Mouse (Mus musculus): Measurements from ENCODE around the gene Ell3.

DNA sequence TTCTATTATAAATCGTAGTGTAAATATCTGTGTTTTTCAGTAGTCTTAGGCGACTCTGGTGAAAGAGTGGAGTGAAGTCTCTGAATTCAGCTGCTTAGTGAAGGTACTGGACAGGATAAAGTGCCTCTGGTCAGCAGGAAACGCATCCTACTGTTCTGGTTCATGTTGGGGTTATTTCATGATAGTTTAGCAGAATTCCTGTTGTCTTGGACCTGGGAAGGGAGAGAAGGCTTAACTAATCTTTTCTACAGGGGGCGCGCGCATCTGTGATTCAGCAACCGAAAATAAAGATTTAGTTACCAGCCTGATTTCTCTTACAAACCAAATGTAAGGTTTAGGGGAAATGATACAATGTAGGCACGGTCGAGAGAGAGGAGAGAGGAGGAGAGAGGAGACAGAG lies 4.1 kb upstream of the Ell3 start:
- no peak for TF ChIP-seq CTCF (IDR thresholded peaks at IDR 0.05; ENCODE audit: extremely low read depth, insufficient read depth, insufficient read length, insufficient replicate concordance)
- no peak for TF ChIP-seq POLR2A (IDR thresholded peaks at IDR 0.05; ENCODE audit: low read depth, low read length)
